Mouse (Mus musculus): ENCODE data around the gene Sec16a. TPM values are rescaled to one million over a fixed set of nuclear protein-coding genes. Genes with fewer than 3 reads are reported as not detected.

Gene Sec16a
- polyA plus RNA-seq, 1 experiment from 2014 or later: 21.5 TPM

- ATAC-seq (replicated peaks): no peak
- H3K27ac ChIP-seq: no peak overlapping the region
- no peaks in the 10 kb centered on the region for H3K27me3 ChIP-seq (replicated peaks)
- no peak overlapping the region for H3K4me2 ChIP-seq
- H3K4me1 ChIP-seq: peaks cover 4% of the 10 kb centered on the region; the same call in 1 of the 2 replicates
- H3K9me3 ChIP-seq: no peaks in the 10 kb centered on the region
- no peaks in the 10 kb centered on the region; the same call in 1 of the 2 replicates for H3K36me3 ChIP-seq (replicated peaks)
- no peak overlapping the region for H3K4me3 ChIP-seq
- no peak overlapping the region for H3K9ac ChIP-seq
- 94% methylated on average over 15 of the region's 15 CpGs for WGBS
These were observed 23.4 kb upstream of the Sec16a start for GRCm38 (mm10) chr2:26468376-26468775.

DNA sequence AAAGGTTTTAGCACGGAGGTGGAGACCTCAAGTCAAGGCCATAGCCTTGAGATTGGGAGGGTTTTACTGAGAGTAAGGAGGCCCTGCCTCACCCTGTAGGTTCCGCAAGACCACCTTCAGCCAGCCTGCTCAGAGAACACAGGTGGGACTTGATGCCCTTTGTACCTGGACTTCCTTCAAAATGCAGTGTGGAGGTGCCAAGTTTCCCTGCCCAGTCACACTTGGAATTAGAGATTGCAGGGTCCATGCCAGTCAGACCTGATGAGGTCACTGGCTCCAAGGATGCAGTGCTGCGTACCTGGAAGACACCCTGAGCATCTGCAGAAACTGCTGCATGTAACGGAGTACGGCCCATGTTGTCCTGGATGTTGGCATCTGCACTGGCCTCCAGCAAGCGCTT is 18.4 kb upstream of the Sec16a start:
- no peak for ATAC-seq (replicated peaks)
- Histone ChIP-seq H3K27ac (no peak overlapping the region), H3K36me3 (replicated peaks) (no peaks in the 10 kb centered on the region; the same call in 1 of the 2 replicates), H3K4me2 (no peak overlapping the region), H3K4me1 (peaks cover 6% of the 10 kb centered on the region; the same call in 1 of the 2 replicates), H3K4me3 (no peak overlapping the region), H3K9me3 (no peaks in the 10 kb centered on the region), H3K27me3 (replicated peaks) (no peaks in the 10 kb centered on the region), H3K9ac (no peak overlapping the region)
- 96% methylated on average over 6 of the region's 6 CpGs for WGBS

DNA sequence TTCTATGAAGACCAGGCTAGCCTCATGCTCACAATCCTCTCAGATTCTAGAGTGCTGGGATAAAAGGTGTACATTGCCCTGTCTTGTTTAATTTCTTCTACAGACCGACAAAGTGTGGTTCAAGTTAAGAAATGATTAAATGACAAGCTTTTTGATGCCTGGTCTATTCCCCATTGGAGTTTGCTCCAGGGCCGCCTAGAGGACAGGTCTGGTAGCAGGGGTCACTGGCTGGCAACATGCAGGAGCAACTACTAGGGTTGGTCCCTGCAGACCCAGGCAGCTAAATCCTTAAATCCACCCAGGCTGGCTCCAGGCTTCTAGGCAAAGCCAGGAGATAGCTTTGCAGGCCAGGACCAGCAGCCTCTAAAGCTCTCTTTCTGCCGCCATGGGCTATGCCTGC is 18.0 kb upstream of the Sec16a start:
- no peak overlapping the region for H3K4me2 ChIP-seq
- no peaks in the 10 kb centered on the region; the same call in 1 of the 2 replicates for H3K36me3 ChIP-seq (replicated peaks)
- no peak overlapping the region for H3K4me3 ChIP-seq
- H3K9me3 ChIP-seq: no peaks in the 10 kb centered on the region
- no peak for ATAC-seq (replicated peaks)
- no peak overlapping the region for H3K27ac ChIP-seq
- H3K27me3 ChIP-seq (replicated peaks): no peaks in the 10 kb centered on the region
- no peak overlapping the region for H3K9ac ChIP-seq
- peaks cover 6% of the 10 kb centered on the region; the same call in 1 of the 2 replicates for H3K4me1 ChIP-seq
- WGBS: 81% methylated on average over 3 of the region's 3 CpGs

- no peak overlapping the region for H3K9ac ChIP-seq
- 92% methylated on average over 5 of the region's 5 CpGs for WGBS
- ATAC-seq (replicated peaks): no peak
- H3K4me2 ChIP-seq: no peak overlapping the region
- H3K27ac ChIP-seq: no peak overlapping the region
- no peaks in the 10 kb centered on the region; the same call in 1 of the 2 replicates for H3K36me3 ChIP-seq (replicated peaks)
- no peaks in the 10 kb centered on the region for H3K27me3 ChIP-seq (replicated peaks)
- H3K9me3 ChIP-seq: no peaks in the 10 kb centered on the region
- no peak overlapping the region for H3K4me3 ChIP-seq
- peaks cover 6% of the 10 kb centered on the region; the same call in 1 of the 2 replicates for H3K4me1 ChIP-seq
These were observed 16.7 kb upstream of the Sec16a start for GRCm38 (mm10) chr2:26461667-26462066.

- no peak overlapping the region for H3K27ac ChIP-seq
- no peak overlapping the region for H3K4me2 ChIP-seq
- H3K4me3 ChIP-seq: no peak overlapping the region
- no peaks in the 10 kb centered on the region for H3K27me3 ChIP-seq (replicated peaks)
- no peaks in the 10 kb centered on the region; the same call in 1 of the 2 replicates for H3K36me3 ChIP-seq (replicated peaks)
- H3K9ac ChIP-seq: no peak overlapping the region
- ATAC-seq (replicated peaks): no peak
- no peaks in the 10 kb centered on the region for H3K9me3 ChIP-seq
- 90% methylated on average over 13 of the region's 13 CpGs for WGBS
- peaks cover 6% of the 10 kb centered on the region; the same call in 1 of the 2 replicates for H3K4me1 ChIP-seq
These were observed 15.8 kb upstream of the Sec16a start for GRCm38 (mm10) chr2:26460837-26461236.

GRCm38 (mm10) chr2:26460097-26460646 is 15.2 kb upstream of the Sec16a start:
- Histone ChIP-seq H3K27ac (peak overlapping the region; percentile 48; the same call in 1 of the 2 replicates), H3K36me3 (replicated peaks) (no peaks in the 10 kb centered on the region; the same call in 1 of the 2 replicates), H3K4me2 (no peak overlapping the region), H3K4me3 (no peak overlapping the region), H3K4me1 (peaks cover 2% of the 10 kb centered on the region; the same call in 1 of the 2 replicates), H3K27me3 (replicated peaks) (no peaks in the 10 kb centered on the region), H3K9me3 (no peaks in the 10 kb centered on the region), H3K9ac (no peak overlapping the region)
- WGBS: 90% methylated on average over 16 of the region's 16 CpGs
- ATAC-seq (replicated peaks): peak; percentile 48

DNA sequence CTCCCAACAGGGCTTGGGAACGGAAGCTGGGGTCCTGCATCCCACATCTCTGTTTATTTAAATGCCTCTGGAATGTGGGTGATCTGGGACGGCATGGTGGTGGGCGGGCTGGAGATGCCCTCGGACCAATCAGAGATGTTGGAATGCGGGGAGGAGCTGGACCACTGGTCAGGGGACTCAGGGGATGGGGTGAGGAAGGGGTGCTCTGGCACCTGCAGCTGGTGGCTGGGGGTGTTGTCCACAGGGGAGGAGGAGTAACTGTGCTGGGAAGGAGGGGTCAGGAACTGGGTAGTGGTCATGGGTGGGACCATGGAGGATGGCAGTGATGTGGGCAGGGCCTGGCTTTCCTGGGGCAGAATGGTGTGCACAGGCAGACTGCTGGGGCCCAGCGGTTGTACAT is 14.5 kb upstream of the Sec16a start:
- Histone ChIP-seq H3K4me2 (no peak overlapping the region), H3K27me3 (replicated peaks) (no peaks in the 10 kb centered on the region), H3K4me1 (peaks cover 2% of the 10 kb centered on the region; the same call in 1 of the 2 replicates), H3K36me3 (replicated peaks) (no peaks in the 10 kb centered on the region; the same call in 1 of the 2 replicates), H3K27ac (peak overlapping the region; percentile 48; the same call in 1 of the 2 replicates), H3K9me3 (no peaks in the 10 kb centered on the region), H3K9ac (no peak overlapping the region), H3K4me3 (no peak overlapping the region)
- 52% methylated on average over 6 of the region's 6 CpGs for WGBS
- ATAC-seq (replicated peaks): peak; percentile 28; the same call in 1 of the 2 replicates

DNA sequence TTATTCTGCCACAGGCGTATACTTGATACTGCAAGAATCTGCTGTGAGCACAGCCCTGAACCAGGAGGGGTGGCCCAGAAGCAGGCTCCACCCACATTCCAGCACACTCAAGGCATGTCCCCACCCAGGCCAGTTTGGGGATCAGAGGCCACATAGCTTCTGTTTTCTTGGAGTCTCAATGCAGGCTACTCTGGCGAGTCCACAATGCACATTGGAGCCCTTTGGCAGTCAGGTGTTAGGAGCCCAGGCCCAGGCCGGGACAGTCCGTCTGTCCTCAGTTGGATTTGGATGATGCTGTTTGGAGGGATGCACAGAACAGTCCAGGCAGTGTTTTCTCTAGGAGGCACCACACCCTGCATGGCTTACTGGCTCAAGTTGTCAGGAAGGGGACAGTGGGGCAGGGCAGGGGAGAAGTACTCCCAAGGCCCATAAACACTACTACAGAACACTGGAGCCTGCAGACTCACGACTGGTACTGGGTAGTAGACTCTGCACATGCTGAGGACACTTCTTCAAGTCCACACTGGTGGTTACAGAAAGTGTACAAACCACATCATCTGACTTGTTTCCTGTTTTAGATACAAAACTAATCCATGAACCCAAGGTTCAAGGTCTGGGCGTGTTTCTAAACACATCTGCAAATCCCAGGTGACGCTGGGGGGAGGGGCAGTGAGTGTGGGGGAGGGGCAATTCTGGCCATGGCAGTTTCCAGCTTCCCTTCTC is 13.5 kb upstream of the Sec16a start:
- no peak for ATAC-seq (replicated peaks)
- no peaks in the 10 kb centered on the region for H3K36me3 ChIP-seq (replicated peaks)

GRCm38 (mm10) chr2:26449121-26450060 is 4.4 kb upstream of the Sec16a start:
- no peaks in the 10 kb centered on the region for H3K27me3 ChIP-seq (replicated peaks)

More for the DNA sequence above, 13.5 kb upstream of the Sec16a start:
- WGBS: 42% methylated on average over 7 of the region's 7 CpGs
- no peaks in the 10 kb centered on the region for H3K27me3 ChIP-seq (replicated peaks)
- no peak overlapping the region for H3K9ac ChIP-seq
- no peak overlapping the region for H3K4me3 ChIP-seq
- H3K27ac ChIP-seq: no peak overlapping the region
- H3K4me1 ChIP-seq: peaks cover 2% of the 10 kb centered on the region; the same call in 1 of the 2 replicates
- H3K4me2 ChIP-seq: no peak overlapping the region
- H3K9me3 ChIP-seq: no peaks in the 10 kb centered on the region

DNA sequence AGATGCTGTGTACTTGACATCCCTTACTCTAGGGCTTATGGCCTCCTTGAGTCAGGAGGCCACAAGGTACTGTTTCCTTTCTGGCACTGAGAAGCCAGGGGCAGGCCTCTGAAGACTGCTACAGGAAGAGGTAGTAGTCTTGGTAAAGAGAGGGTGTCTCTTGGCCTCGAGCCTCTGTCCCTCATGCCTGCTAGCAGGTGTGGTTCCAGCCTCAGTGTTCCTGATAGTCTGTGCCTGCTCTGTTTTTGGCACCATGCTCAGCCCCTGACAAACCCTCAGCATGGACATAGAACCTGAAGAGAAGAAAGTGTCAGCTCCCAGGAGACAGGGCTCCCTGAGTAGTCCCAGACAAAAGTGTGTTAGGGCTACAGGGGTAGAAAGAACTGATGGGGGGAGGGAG is 2.4 kb upstream of the Sec16a start:
- H3K4me3 ChIP-seq: no peak overlapping the region
- H3K9me3 ChIP-seq: no peaks in the 10 kb centered on the region
- no peaks in the 10 kb centered on the region for H3K27me3 ChIP-seq (replicated peaks)
- H3K27ac ChIP-seq: no peak overlapping the region
- no peaks in the 10 kb centered on the region for H3K36me3 ChIP-seq (replicated peaks)
- H3K9ac ChIP-seq: no peak overlapping the region; the same call in 1 of the 2 replicates
- ATAC-seq (replicated peaks): no peak
- H3K4me2 ChIP-seq: no peak overlapping the region
- 76% methylated on average over 1 of the region's 1 CpGs for WGBS
- H3K4me1 ChIP-seq: peaks cover 39% of the 10 kb centered on the region

More at GRCm38 (mm10) chr2:26449121-26450060, 4.4 kb upstream of the Sec16a start:
- H3K9me3 ChIP-seq: no peaks in the 10 kb centered on the region
- H3K4me2 ChIP-seq: no peak overlapping the region
- H3K4me1 ChIP-seq: peaks cover 22% of the 10 kb centered on the region
- H3K36me3 ChIP-seq (replicated peaks): no peaks in the 10 kb centered on the region
- H3K27ac ChIP-seq: no peak overlapping the region
- H3K4me3 ChIP-seq: no peak overlapping the region
- WGBS: 22% methylated on average over 5 of the region's 5 CpGs
- ATAC-seq (replicated peaks): no peak
- no peak overlapping the region for H3K9ac ChIP-seq

GRCm38 (mm10) chr2:26446671-26447070 is 1.7 kb upstream of the Sec16a start:
- no peak overlapping the region for H3K27ac ChIP-seq
- peaks cover 39% of the 10 kb centered on the region for H3K4me1 ChIP-seq
- H3K27me3 ChIP-seq (replicated peaks): no peaks in the 10 kb centered on the region
- H3K4me3 ChIP-seq: peak overlapping the region; percentile 75
- ATAC-seq (replicated peaks): no peak
- no peaks in the 10 kb centered on the region for H3K36me3 ChIP-seq (replicated peaks)
- no peaks in the 10 kb centered on the region for H3K9me3 ChIP-seq
- H3K9ac ChIP-seq: peak overlapping the region; percentile 53
- H3K4me2 ChIP-seq: peak overlapping the region; percentile 68
- 76% methylated on average over 4 of the region's 4 CpGs for WGBS
